Mouse (Mus musculus) small intestine, adult 2 months (tissue): ENCODE results near the gene Cdr2l.

Source experiments
- CTCF ChIP-seq: fragments of 200-500 bp; IDR thresholded peaks from 2 replicates; pipeline ENCODE4 v1.5.1; 2012; ENCODE audit warnings: low read depth, mild to moderate bottlenecking, control low read depth, inconsistent platforms, low read length, moderate library complexity, mixed read lengths; ENCODE audit not compliant: insufficient replicate concordance, insufficient read length; ENCODE audit errors: extremely low read depth
- POLR2A ChIP-seq: fragments of 200-500 bp; IDR thresholded peaks from 2 replicates; pipeline ENCODE4 v1.6.1; 2012; ENCODE audit warnings: low read depth, mild to moderate bottlenecking, control low read depth, inconsistent platforms, low read length, moderate library complexity

- TF ChIP-seq POLR2A (no peak), CTCF (no peak)
These were observed 19.1 kb downstream of the Cdr2l start for GRCm38 (mm10) chr11:115400630-115401391.
